Mouse (Mus musculus): ENCODE data around the gene Mrpl4. TPM values are rescaled to one million over a fixed set of nuclear protein-coding genes. Genes with fewer than 3 reads are reported as not detected.

Gene Mrpl4
- polyA plus RNA-seq, 1 experiment = 135 TPM

- Histone ChIP-seq H3K4me3 (replicated peaks; ENCODE audit: insufficient read depth, low read depth, low read length) (no peak overlapping the region), H3K27ac (ENCODE audit: insufficient read depth, low read length) (no peak overlapping the region), H3K4me1 (ENCODE audit: control insufficient read depth, insufficient read depth, low read length) (no peaks in the 10 kb centered on the region), H3K27me3 (ENCODE audit: control insufficient read depth, insufficient read depth, low read length) (peaks cover 2% of the 10 kb centered on the region; the same call in 1 of the 2 replicates)
- 6% methylated on average over 29 of the region's 29 CpGs for WGBS
- no peak for DNase-seq
- TF ChIP-seq CTCF (IDR thresholded peaks at IDR 0.05; ENCODE audit: borderline replicate concordance, insufficient read depth, low read depth, low read length) = no peak
- no peak for TF ChIP-seq POLR2A (IDR thresholded peaks at IDR 0.05; ENCODE audit: borderline replicate concordance, insufficient read depth, low read length)
Measured at GRCm38 (mm10) chr9:21014691-21015570, 12.4 kb downstream of the Mrpl4 start.

DNA sequence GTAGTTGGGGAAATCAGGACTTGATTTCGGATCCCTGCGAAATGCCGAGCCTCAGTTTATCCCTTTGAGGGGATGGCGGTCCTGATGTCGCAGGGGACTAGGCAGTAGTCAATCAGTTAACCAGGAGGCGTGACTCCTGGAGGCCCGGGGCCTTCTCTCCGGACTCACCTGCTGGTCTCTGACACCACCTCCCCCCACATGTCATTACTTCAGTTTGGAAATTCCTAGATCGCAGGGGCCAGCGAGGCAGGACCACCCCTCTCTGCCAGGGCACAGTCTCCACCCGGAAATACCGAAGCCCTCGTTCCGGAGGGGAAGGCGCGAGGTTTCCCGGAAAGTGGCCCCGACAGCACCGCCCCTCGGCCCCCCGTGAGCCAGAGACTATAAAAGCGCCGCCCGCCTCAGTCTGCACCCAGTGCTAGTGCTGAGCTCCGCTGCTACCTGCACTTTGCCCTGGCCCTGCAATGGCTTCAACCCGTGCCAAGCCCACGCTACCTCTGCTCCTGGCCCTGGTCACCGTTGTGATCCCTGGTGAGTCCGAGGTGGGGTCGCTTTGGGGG lies 13.1 kb downstream of the Mrpl4 start, which contains the start of gene Icam1:
Icam1 (plus strand) TSS at position 415 of the 560 bp plus-strand sequence.
- Histone ChIP-seq H3K4me3 (replicated peaks; ENCODE audit: insufficient read depth, low read depth, low read length) (peak within 1 kb of the TSS; percentile 22), H3K4me1 (ENCODE audit: control insufficient read depth, insufficient read depth, low read length) (no peaks in the 10 kb centered on the region), H3K27me3 (ENCODE audit: control insufficient read depth, insufficient read depth, low read length) (peaks cover 2% of the 10 kb centered on the region; the same call in 1 of the 2 replicates), H3K27ac (ENCODE audit: insufficient read depth, low read length) (no peak within 1 kb of the TSS)
- no peak for DNase-seq
- TF ChIP-seq CTCF (IDR thresholded peaks at IDR 0.05; ENCODE audit: borderline replicate concordance, insufficient read depth, low read depth, low read length) (no peak), POLR2A (IDR thresholded peaks at IDR 0.05; ENCODE audit: borderline replicate concordance, insufficient read depth, low read length) (no peak)
- 1% methylated on average over 30 of the region's 30 CpGs for WGBS

DNA sequence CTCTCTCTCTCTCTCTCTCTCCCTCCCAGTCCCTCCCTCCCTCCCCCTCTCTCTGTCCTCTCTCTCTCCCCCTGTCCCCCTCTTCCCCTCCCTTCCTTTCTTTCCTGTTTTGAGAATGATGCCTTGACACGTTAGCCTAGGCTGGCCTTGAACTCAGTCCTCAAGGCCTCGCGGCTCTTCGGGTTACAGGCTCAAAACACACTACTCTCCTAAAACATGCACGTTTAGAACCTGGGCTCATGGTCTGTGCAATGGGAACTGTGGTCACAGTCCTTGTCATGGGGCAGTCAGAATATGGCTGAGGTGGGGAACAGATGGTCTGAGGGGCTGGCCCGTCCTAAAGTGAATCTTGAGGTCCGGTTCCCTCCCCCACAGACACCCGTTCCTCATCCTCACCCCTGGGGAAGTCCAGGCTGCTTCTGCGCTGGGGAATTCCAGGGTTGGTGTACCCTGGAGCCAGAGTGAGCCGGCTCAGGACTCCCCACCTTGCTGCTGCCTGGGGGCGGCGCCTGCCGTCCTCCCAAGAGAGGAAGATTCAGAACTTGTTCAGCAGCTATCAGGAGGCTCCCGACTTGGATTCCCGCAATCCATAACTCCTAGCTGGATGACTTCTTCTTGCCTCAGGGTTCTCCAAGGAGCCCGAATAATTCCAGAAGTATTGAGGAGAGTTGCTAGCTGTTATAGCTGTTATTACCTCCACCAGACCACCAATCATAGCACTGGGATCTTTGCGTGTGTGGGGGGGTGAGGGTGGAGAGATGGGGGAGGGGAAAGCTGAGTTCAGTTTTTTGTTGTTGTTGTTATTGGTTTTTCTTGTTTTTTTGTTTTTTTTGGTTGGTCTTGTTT lies 14.0 kb downstream of the Mrpl4 start:
- no peaks in the 10 kb centered on the region for H3K4me1 ChIP-seq (ENCODE audit: control insufficient read depth, insufficient read depth, low read length)
- TF ChIP-seq POLR2A (IDR thresholded peaks at IDR 0.05; ENCODE audit: borderline replicate concordance, insufficient read depth, low read length) = no peak
- no peak for TF ChIP-seq CTCF (IDR thresholded peaks at IDR 0.05; ENCODE audit: borderline replicate concordance, insufficient read depth, low read depth, low read length)
- 7% methylated on average over 17 of the region's 17 CpGs for WGBS
- peaks cover 2% of the 10 kb centered on the region; the same call in 1 of the 2 replicates for H3K27me3 ChIP-seq (ENCODE audit: control insufficient read depth, insufficient read depth, low read length)
- no peak overlapping the region for H3K4me3 ChIP-seq (replicated peaks; ENCODE audit: insufficient read depth, low read depth, low read length)
- H3K27ac ChIP-seq (ENCODE audit: insufficient read depth, low read length) = no peak overlapping the region
- no peak for DNase-seq

GRCm38 (mm10) chr9:21017177-21017575 lies 14.6 kb downstream of the Mrpl4 start:
- 21% methylated on average over 4 of the region's 4 CpGs for WGBS
- DNase-seq = no peak
- no peak for TF ChIP-seq POLR2A (IDR thresholded peaks at IDR 0.05; ENCODE audit: borderline replicate concordance, insufficient read depth, low read length)
- no peak for TF ChIP-seq CTCF (IDR thresholded peaks at IDR 0.05; ENCODE audit: borderline replicate concordance, insufficient read depth, low read depth, low read length)
- H3K4me3 ChIP-seq (replicated peaks; ENCODE audit: insufficient read depth, low read depth, low read length) = no peak overlapping the region
- no peaks in the 10 kb centered on the region for H3K4me1 ChIP-seq (ENCODE audit: control insufficient read depth, insufficient read depth, low read length)
- no peak overlapping the region for H3K27ac ChIP-seq (ENCODE audit: insufficient read depth, low read length)
- peaks cover 2% of the 10 kb centered on the region; the same call in 1 of the 2 replicates for H3K27me3 ChIP-seq (ENCODE audit: control insufficient read depth, insufficient read depth, low read length)

DNA sequence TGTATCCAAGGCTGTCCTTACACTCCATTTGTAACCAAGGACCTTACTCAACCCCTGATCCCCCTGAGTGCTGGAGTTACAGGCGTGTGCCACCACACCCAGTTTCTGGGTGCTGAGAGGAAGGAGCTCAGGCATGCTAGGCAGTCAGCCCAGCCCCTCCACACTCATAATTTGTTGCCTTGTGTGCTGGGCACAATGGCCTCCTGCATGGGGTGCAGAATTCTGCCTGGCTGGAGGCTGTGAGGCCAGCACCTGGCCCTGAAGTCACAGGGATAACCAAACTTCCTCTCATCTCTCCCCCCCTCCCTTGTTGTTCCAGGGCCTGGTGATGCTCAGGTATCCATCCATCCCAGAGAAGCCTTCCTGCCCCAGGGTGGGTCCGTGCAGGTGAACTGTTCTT lies 16.1 kb downstream of the Mrpl4 start:
- TF ChIP-seq CTCF (IDR thresholded peaks at IDR 0.05; ENCODE audit: borderline replicate concordance, insufficient read depth, low read depth, low read length) (no peak), POLR2A (IDR thresholded peaks at IDR 0.05; ENCODE audit: borderline replicate concordance, insufficient read depth, low read length) (no peak)
- no peak for DNase-seq
- Histone ChIP-seq H3K27me3 (ENCODE audit: control insufficient read depth, insufficient read depth, low read length) (peaks cover 2% of the 10 kb centered on the region; the same call in 1 of the 2 replicates), H3K27ac (ENCODE audit: insufficient read depth, low read length) (no peak overlapping the region), H3K4me3 (replicated peaks; ENCODE audit: insufficient read depth, low read depth, low read length) (no peak overlapping the region), H3K4me1 (ENCODE audit: control insufficient read depth, insufficient read depth, low read length) (no peaks in the 10 kb centered on the region)
- 76% methylated on average over 2 of the region's 2 CpGs for WGBS

- no peak overlapping the region for H3K4me3 ChIP-seq (replicated peaks; ENCODE audit: insufficient read depth, low read depth, low read length)
- TF ChIP-seq POLR2A (IDR thresholded peaks at IDR 0.05; ENCODE audit: borderline replicate concordance, insufficient read depth, low read length) = no peak
- TF ChIP-seq CTCF (IDR thresholded peaks at IDR 0.05; ENCODE audit: borderline replicate concordance, insufficient read depth, low read depth, low read length) = no peak
- no peak for DNase-seq
- H3K4me1 ChIP-seq (ENCODE audit: control insufficient read depth, insufficient read depth, low read length) = no peaks in the 10 kb centered on the region
- WGBS = 65% methylated on average over 3 of the region's 3 CpGs
- H3K27ac ChIP-seq (ENCODE audit: insufficient read depth, low read length) = no peak overlapping the region
- H3K27me3 ChIP-seq (ENCODE audit: control insufficient read depth, insufficient read depth, low read length) = 0 out of 2 replicates have a peak, but pooled peaks cover 2% of the 10 kb centered on the region
Measured at GRCm38 (mm10) chr9:21021363-21021762, 18.8 kb downstream of the Mrpl4 start.

- Histone ChIP-seq H3K4me3 (replicated peaks; ENCODE audit: insufficient read depth, low read depth, low read length) (no peak overlapping the region), H3K4me1 (ENCODE audit: control insufficient read depth, insufficient read depth, low read length) (no peaks in the 10 kb centered on the region), H3K27me3 (ENCODE audit: control insufficient read depth, insufficient read depth, low read length) (no peaks in the 10 kb centered on the region), H3K27ac (ENCODE audit: insufficient read depth, low read length) (no peak overlapping the region)
- TF ChIP-seq CTCF (IDR thresholded peaks at IDR 0.05; ENCODE audit: borderline replicate concordance, insufficient read depth, low read depth, low read length) (no peak), POLR2A (IDR thresholded peaks at IDR 0.05; ENCODE audit: borderline replicate concordance, insufficient read depth, low read length) (no peak)
- DNase-seq = no peak
- 56% methylated on average over 6 of the region's 6 CpGs for WGBS
Measured at GRCm38 (mm10) chr9:21022288-21022687, 19.8 kb downstream of the Mrpl4 start.

Data from cerebellum, adult 2 months (tissue).